Mouse (Mus musculus) neural tube, embryonic 10.5 days (tissue): Measurements from ENCODE around the gene Rpp21.
"Not testable (repeated sequence)": the region's sequence is repeated elsewhere in the genome, so short reads cannot be mapped to it uniquely, and the experiment has no call there.

Experiments
- DNase-seq: peaks from one replicate; pipeline ENCODE4 v3.0.0-alpha.2; 2017; ENCODE audit warnings: low spot score; ENCODE audit errors: extremely low spot score

Gene Rpp21

GRCm38 (mm10) chr17:36237321-36237921, 20.4 kb downstream of the Rpp21 start:
- peak; percentile 32 for DNase-seq

DNA sequence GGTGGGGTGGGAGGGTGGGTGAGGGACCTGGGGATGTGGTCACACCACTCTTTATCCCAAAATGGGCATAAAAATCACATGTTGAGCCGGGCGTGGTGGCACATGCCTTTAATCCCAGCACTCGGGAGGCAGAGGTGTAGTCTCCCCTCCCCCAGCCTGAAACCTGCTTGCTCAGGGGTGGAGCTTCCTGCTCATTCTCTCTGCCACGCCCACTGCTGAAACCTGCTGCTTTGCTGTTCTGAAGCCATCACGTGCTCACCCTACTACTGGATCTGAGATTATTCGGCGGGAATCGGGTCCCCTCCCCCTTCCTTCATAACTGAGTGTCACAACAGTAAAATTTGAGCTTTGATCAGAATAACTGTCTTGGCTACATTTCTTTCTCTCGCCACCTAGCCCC, 22.6 kb downstream of the Rpp21 start:
- DNase-seq = not testable (repeated sequence)

- no peak for DNase-seq
These were observed 24.3 kb downstream of the Rpp21 start for GRCm38 (mm10) chr17:36233572-36233971.

GRCm38 (mm10) chr17:36231318-36231717, 26.6 kb downstream of the Rpp21 start:
- peak; percentile 100 for DNase-seq

- no peak for DNase-seq
These were observed 28.8 kb downstream of the Rpp21 start for GRCm38 (mm10) chr17:36229046-36229445.

- DNase-seq = no peak
These were observed 30.9 kb downstream of the Rpp21 start for GRCm38 (mm10) chr17:36226921-36227320.

DNA sequence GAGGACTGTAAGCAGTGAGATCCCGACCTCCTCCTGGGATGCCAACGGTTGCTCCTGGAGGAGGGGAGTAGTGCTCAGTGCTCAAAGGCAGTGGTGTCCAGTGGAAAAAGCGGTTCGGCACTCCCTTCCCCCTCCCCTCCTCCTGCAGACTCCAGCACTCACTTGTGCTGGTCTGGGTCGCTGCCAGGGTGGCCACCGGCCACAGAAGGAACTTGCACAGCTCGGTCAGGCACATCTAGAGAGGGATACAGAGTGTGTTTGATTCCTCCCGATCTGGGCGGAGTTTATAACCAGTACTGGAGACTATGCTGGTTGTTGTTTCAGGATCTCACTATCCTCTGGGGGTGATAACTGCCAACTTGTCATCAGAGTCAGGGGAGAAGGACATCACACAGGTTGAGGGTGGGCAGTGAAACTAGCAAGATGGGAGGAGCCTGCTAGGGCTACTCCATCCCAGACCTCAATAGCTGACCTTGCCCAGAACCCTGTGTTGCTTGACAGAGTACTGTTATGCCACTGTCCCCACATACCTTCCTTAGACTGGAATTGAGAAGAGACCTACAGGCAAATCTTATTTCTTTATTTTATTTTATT, 32.5 kb downstream of the Rpp21 start:
- no peak for DNase-seq

DNA sequence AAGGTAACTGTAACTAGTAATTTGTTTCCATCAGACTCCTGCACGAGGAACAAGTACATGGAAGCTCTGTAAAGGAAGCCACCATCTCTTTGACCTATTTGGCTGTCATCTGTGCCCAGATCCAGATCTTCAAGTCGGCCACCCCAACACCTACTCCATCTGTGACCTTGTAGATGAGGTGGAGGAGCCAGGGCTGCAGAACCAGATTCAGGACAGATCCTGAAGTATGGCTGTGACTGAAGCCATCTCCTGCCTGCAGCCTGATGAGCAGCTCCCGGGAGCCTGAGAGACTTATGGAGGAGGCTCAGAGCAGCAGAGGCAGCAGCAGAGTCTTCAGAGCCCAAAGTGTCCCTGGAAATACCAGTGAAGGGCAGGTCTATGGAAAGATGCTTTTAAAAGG, 33.4 kb downstream of the Rpp21 start:
- DNase-seq = no peak

DNA sequence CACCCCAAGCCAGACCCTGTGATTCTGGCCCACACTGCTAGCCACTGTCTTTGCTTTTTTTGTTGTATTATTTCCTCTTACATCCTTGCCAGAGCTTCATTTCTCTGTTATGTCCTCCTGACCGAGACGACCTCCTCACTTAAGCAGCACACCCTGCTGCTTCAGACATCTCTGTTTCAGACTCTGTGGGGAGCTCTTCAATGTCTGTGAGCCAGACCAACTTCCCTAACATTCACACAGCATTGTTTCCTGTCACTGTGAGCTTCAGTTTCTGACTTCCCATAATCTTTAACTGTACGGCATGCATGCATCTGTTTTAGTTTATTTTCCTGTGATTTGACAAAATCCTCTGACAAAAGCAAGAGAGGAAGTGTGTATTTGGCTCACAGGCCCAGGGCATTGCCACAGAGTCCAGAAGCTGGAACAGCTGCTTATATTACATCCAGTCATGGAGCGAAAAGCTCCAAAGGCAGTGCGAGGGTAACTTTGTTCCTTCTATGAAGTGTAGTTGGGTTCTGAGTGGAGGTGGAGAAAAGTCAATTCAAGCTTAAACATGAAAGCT, 39.2 kb downstream of the Rpp21 start:
- DNase-seq = no peak

- DNase-seq = no peak
These were observed 42.3 kb downstream of the Rpp21 start for GRCm38 (mm10) chr17:36215586-36215985.

- no peak for DNase-seq
These were observed 51.0 kb downstream of the Rpp21 start for GRCm38 (mm10) chr17:36206846-36207245.

GRCm38 (mm10) chr17:36205862-36206261, 52.0 kb downstream of the Rpp21 start:
- peak; percentile 52 for DNase-seq
